Mouse (Mus musculus): ENCODE data around the gene Ggn. TPM values are rescaled to one million over a fixed set of nuclear protein-coding genes. Genes with fewer than 3 reads are reported as not detected.

Ggn gene
- 0.54 and 1.1 TPM in 2 replicates for polyA plus RNA-seq (2015; fragmentation: Nextera tagmentation; extraction: Ambion mirVana)

- WGBS, result under 1% methylated on average over 30 of the region's 30 CpGs
- peaks cover 22% of the 10 kb centered on the region for H3K4me1 ChIP-seq (ENCODE audit: control insufficient read depth, insufficient read depth, low read length)
These were observed at the start of gene Ggn, which contains the start of gene Spred3 for GRCm38 (mm10) chr7:29170066-29170754. Ggn (plus strand) TSS chr7:29170210. Spred3 (minus strand) TSS chr7:29170411.

GRCm38 (mm10) chr7:29122821-29123220 is 47.2 kb upstream of the Ggn start:
- H3K27ac ChIP-seq (ENCODE audit: low read length), result no peak overlapping the region
- no peak for ATAC-seq
- no peak overlapping the region for H3K4me2 ChIP-seq (ENCODE audit: low read length)
- 0 out of 2 replicates have a peak, but pooled peaks cover 2% of the 10 kb centered on the region for H3K27me3 ChIP-seq (ENCODE audit: control insufficient read depth, insufficient read depth, low read depth, low read length)
- H3K4me1 ChIP-seq (ENCODE audit: control insufficient read depth, insufficient read depth, low read length), result 0 out of 2 replicates have a peak, but pooled peaks cover 5% of the 10 kb centered on the region
- no peak overlapping the region for H3K4me3 ChIP-seq (ENCODE audit: low read depth, low read length)
- no peaks in the 10 kb centered on the region for H3K36me3 ChIP-seq (ENCODE audit: control insufficient read depth, insufficient read depth, low read length)
- H3K9me3 ChIP-seq (replicated peaks; ENCODE audit: control insufficient read depth, low read length, poor library complexity, severe bottlenecking), result no peaks in the 10 kb centered on the region
- 92% methylated on average over 9 of the region's 9 CpGs for WGBS
- H3K9ac ChIP-seq (ENCODE audit: low read depth, low read length), result no peak overlapping the region

More at GRCm38 (mm10) chr7:29170066-29170754, at the start of gene Ggn, which contains the start of gene Spred3:
- Histone ChIP-seq H3K27ac (ENCODE audit: low read length) (peak within 1 kb of the TSS; percentile 91), H3K36me3 (ENCODE audit: control insufficient read depth, insufficient read depth, low read length) (peaks cover 12% of the 10 kb centered on the region), H3K4me2 (ENCODE audit: low read length) (peak within 1 kb of the TSS; percentile 61), H3K27me3 (ENCODE audit: control insufficient read depth, insufficient read depth, low read depth, low read length) (peaks cover 37% of the 10 kb centered on the region), H3K9me3 (replicated peaks; ENCODE audit: control insufficient read depth, low read length, poor library complexity, severe bottlenecking) (no peaks in the 10 kb centered on the region), H3K9ac (ENCODE audit: low read depth, low read length) (peak within 1 kb of the TSS; percentile 80), H3K4me3 (ENCODE audit: low read depth, low read length) (peak within 1 kb of the TSS; percentile 75)
- ATAC-seq, result peak; percentile 50

GRCm38 (mm10) chr7:29123531-29124358 is 46.3 kb upstream of the Ggn start:
- Histone ChIP-seq H3K4me1 (ENCODE audit: control insufficient read depth, insufficient read depth, low read length) (0 out of 2 replicates have a peak, but pooled peaks cover 5% of the 10 kb centered on the region), H3K27me3 (ENCODE audit: control insufficient read depth, insufficient read depth, low read depth, low read length) (0 out of 2 replicates have a peak, but pooled peaks cover 2% of the 10 kb centered on the region), H3K36me3 (ENCODE audit: control insufficient read depth, insufficient read depth, low read length) (no peaks in the 10 kb centered on the region), H3K9me3 (replicated peaks; ENCODE audit: control insufficient read depth, low read length, poor library complexity, severe bottlenecking) (no peaks in the 10 kb centered on the region), H3K4me2 (ENCODE audit: low read length) (no peak overlapping the region), H3K27ac (ENCODE audit: low read length) (no peak overlapping the region), H3K4me3 (ENCODE audit: low read depth, low read length) (no peak overlapping the region), H3K9ac (ENCODE audit: low read depth, low read length) (no peak overlapping the region)
- 65% methylated on average over 5 of the region's 5 CpGs for WGBS
- ATAC-seq, result peak; percentile 39; the same call in 1 of the 2 replicates

GRCm38 (mm10) chr7:29124970-29125369 is 45.0 kb upstream of the Ggn start, which contains the start of gene Ryr1:
Ryr1 (minus strand) TSS chr7:29125179.
- no peaks in the 10 kb centered on the region for H3K9me3 ChIP-seq (replicated peaks; ENCODE audit: control insufficient read depth, low read length, poor library complexity, severe bottlenecking)
- 0 out of 2 replicates have a peak, but pooled peaks cover 2% of the 10 kb centered on the region for H3K27me3 ChIP-seq (ENCODE audit: control insufficient read depth, insufficient read depth, low read depth, low read length)
- no peak within 1 kb of the TSS for H3K27ac ChIP-seq (ENCODE audit: low read length)
- H3K4me1 ChIP-seq (ENCODE audit: control insufficient read depth, insufficient read depth, low read length), result 0 out of 2 replicates have a peak, but pooled peaks cover 5% of the 10 kb centered on the region
- H3K4me2 ChIP-seq (ENCODE audit: low read length), result peak within 1 kb of the TSS; percentile 57
- WGBS, result under 1% methylated on average over 16 of the region's 16 CpGs
- H3K9ac ChIP-seq (ENCODE audit: low read depth, low read length), result peak within 1 kb of the TSS; percentile 50; the same call in 1 of the 2 replicates
- no peaks in the 10 kb centered on the region for H3K36me3 ChIP-seq (ENCODE audit: control insufficient read depth, insufficient read depth, low read length)
- no peak for ATAC-seq
- H3K4me3 ChIP-seq (ENCODE audit: low read depth, low read length), result peak within 1 kb of the TSS; percentile 19; the same call in 1 of the 2 replicates

- Histone ChIP-seq H3K9me3 (replicated peaks; ENCODE audit: control insufficient read depth, low read length, poor library complexity, severe bottlenecking) (no peaks in the 10 kb centered on the region), H3K4me1 (ENCODE audit: control insufficient read depth, insufficient read depth, low read length) (0 out of 2 replicates have a peak, but pooled peaks cover 5% of the 10 kb centered on the region), H3K4me2 (ENCODE audit: low read length) (no peak overlapping the region), H3K4me3 (ENCODE audit: low read depth, low read length) (no peak overlapping the region), H3K27me3 (ENCODE audit: control insufficient read depth, insufficient read depth, low read depth, low read length) (0 out of 2 replicates have a peak, but pooled peaks cover 2% of the 10 kb centered on the region), H3K27ac (ENCODE audit: low read length) (no peak overlapping the region), H3K9ac (ENCODE audit: low read depth, low read length) (no peak overlapping the region), H3K36me3 (ENCODE audit: control insufficient read depth, insufficient read depth, low read length) (no peaks in the 10 kb centered on the region)
- WGBS, result 30% methylated on average over 7 of the region's 7 CpGs
- ATAC-seq, result no peak
These were observed 43.7 kb upstream of the Ggn start for GRCm38 (mm10) chr7:29126173-29126915.

- Histone ChIP-seq H3K9ac (ENCODE audit: low read depth, low read length) (no peak overlapping the region), H3K4me2 (ENCODE audit: low read length) (no peak overlapping the region), H3K27ac (ENCODE audit: low read length) (no peak overlapping the region), H3K4me3 (ENCODE audit: low read depth, low read length) (no peak overlapping the region), H3K4me1 (ENCODE audit: control insufficient read depth, insufficient read depth, low read length) (0 out of 2 replicates have a peak, but pooled peaks cover 5% of the 10 kb centered on the region), H3K9me3 (replicated peaks; ENCODE audit: control insufficient read depth, low read length, poor library complexity, severe bottlenecking) (no peaks in the 10 kb centered on the region), H3K27me3 (ENCODE audit: control insufficient read depth, insufficient read depth, low read depth, low read length) (0 out of 2 replicates have a peak, but pooled peaks cover 2% of the 10 kb centered on the region), H3K36me3 (ENCODE audit: control insufficient read depth, insufficient read depth, low read length) (no peaks in the 10 kb centered on the region)
- WGBS, result 37% methylated on average over 2 of the region's 2 CpGs
- no peak for ATAC-seq
These were observed 41.3 kb upstream of the Ggn start for GRCm38 (mm10) chr7:29128725-29129124.

GRCm38 (mm10) chr7:29134230-29134629 is 35.8 kb upstream of the Ggn start:
- peak overlapping the region; percentile 28; the same call in 1 of the 2 replicates for H3K4me3 ChIP-seq (ENCODE audit: low read depth, low read length)
- 0 out of 2 replicates have a peak overlapping the region, but pooled peaks have one; percentile 48 for H3K9ac ChIP-seq (ENCODE audit: low read depth, low read length)
- no peaks in the 10 kb centered on the region for H3K36me3 ChIP-seq (ENCODE audit: control insufficient read depth, insufficient read depth, low read length)
- no peak for ATAC-seq
- H3K27ac ChIP-seq (ENCODE audit: low read length), result no peak overlapping the region
- peaks cover 5% of the 10 kb centered on the region; the same call in 1 of the 2 replicates for H3K4me1 ChIP-seq (ENCODE audit: control insufficient read depth, insufficient read depth, low read length)
- peaks cover 3% of the 10 kb centered on the region for H3K27me3 ChIP-seq (ENCODE audit: control insufficient read depth, insufficient read depth, low read depth, low read length)
- peak overlapping the region; percentile 58 for H3K4me2 ChIP-seq (ENCODE audit: low read length)
- H3K9me3 ChIP-seq (replicated peaks; ENCODE audit: control insufficient read depth, low read length, poor library complexity, severe bottlenecking), result no peaks in the 10 kb centered on the region
- 3% methylated on average over 4 of the region's 4 CpGs for WGBS

- H3K4me3 ChIP-seq (ENCODE audit: low read depth, low read length), result peak within 1 kb of the TSS; percentile 28
- H3K4me2 ChIP-seq (ENCODE audit: low read length), result peak within 1 kb of the TSS; percentile 58
- H3K9ac ChIP-seq (ENCODE audit: low read depth, low read length), result peak within 1 kb of the TSS; percentile 48; the same call in 1 of the 2 replicates
- WGBS, result 3% methylated on average over 16 of the region's 20 CpGs
- ATAC-seq, result no peak
- H3K36me3 ChIP-seq (ENCODE audit: control insufficient read depth, insufficient read depth, low read length), result no peaks in the 10 kb centered on the region
- peaks cover 5% of the 10 kb centered on the region; the same call in 1 of the 2 replicates for H3K4me1 ChIP-seq (ENCODE audit: control insufficient read depth, insufficient read depth, low read length)
- peaks cover 3% of the 10 kb centered on the region for H3K27me3 ChIP-seq (ENCODE audit: control insufficient read depth, insufficient read depth, low read depth, low read length)
- no peak within 1 kb of the TSS for H3K27ac ChIP-seq (ENCODE audit: low read length)
- H3K9me3 ChIP-seq (replicated peaks; ENCODE audit: control insufficient read depth, low read length, poor library complexity, severe bottlenecking), result no peaks in the 10 kb centered on the region
These were observed 35.2 kb upstream of the Ggn start, which contains the start of gene Rasgrp4 for GRCm38 (mm10) chr7:29134693-29135386. Rasgrp4 (plus strand) TSS chr7:29134851.

Data from midbrain, embryonic 16.5 days (tissue).